Mouse (Mus musculus) adrenal gland, postnatal 10 days (tissue): ENCODE data around the gene Frat1. TPM values are rescaled to one million over a fixed set of nuclear protein-coding genes. Genes with fewer than 3 reads are reported as not detected.
"Not testable (repeated sequence)": the region's sequence is repeated elsewhere in the genome, so short reads cannot be mapped to it uniquely, and the experiment has no call there.

Experiments used
- DNase-seq: peaks from one replicate; pipeline ENCODE4 v3.0.0; 2021; ENCODE audit warnings: mixed read lengths
- total RNA-seq, 2 experiments: library from RNA; stranded (reverse); gene quantifications; 2 replicates each; pipeline ENCODE4 v1.2.3; 2021

Gene Frat1
- total RNA-seq, 2 experiments from 2014 or later, result 8.6 to 11.7 TPM

- DNase-seq, result no peak
Measured at GRCm38 (mm10) chr19:41844345-41844744, 14.6 kb downstream of the Frat1 start.

- peak; percentile 47 for DNase-seq
Measured at GRCm38 (mm10) chr19:41846366-41847090, 16.8 kb downstream of the Frat1 start.

GRCm38 (mm10) chr19:41847091-41847581 is 17.4 kb downstream of the Frat1 start:
- DNase-seq, result peak; percentile 66

GRCm38 (mm10) chr19:41847614-41847991 is 17.8 kb downstream of the Frat1 start:
- peak; percentile 60 for DNase-seq

GRCm38 (mm10) chr19:41847992-41848851 is 18.5 kb downstream of the Frat1 start, which contains the start of gene Frat2:
Gene Frat2, minus strand, starts transcription at chr19:41848132.
- peak; percentile 90 for DNase-seq

- DNase-seq, result no peak
Measured at GRCm38 (mm10) chr19:41850021-41850718, 20.4 kb downstream of the Frat1 start.

GRCm38 (mm10) chr19:41850719-41851543 is 21.2 kb downstream of the Frat1 start:
- no peak for DNase-seq

- no peak for DNase-seq
Measured at GRCm38 (mm10) chr19:41852423-41852822, 22.7 kb downstream of the Frat1 start.

- no peak for DNase-seq
Measured at GRCm38 (mm10) chr19:41857086-41857762, 27.5 kb downstream of the Frat1 start.

- no peak for DNase-seq
Measured at GRCm38 (mm10) chr19:41857816-41858310, 28.1 kb downstream of the Frat1 start.

GRCm38 (mm10) chr19:41866707-41867106 is 36.9 kb downstream of the Frat1 start:
- no peak for DNase-seq

- no peak for DNase-seq
Measured at GRCm38 (mm10) chr19:41869296-41869695, 39.5 kb downstream of the Frat1 start.

GRCm38 (mm10) chr19:41869946-41870345 is 40.2 kb downstream of the Frat1 start:
- not testable (repeated sequence) for DNase-seq

- DNase-seq, result no peak
Measured at GRCm38 (mm10) chr19:41872285-41872684, 42.5 kb downstream of the Frat1 start.

- no peak for DNase-seq
Measured at GRCm38 (mm10) chr19:41874356-41874755, 44.6 kb downstream of the Frat1 start.

GRCm38 (mm10) chr19:41881842-41882241 is 52.1 kb downstream of the Frat1 start:
- DNase-seq, result no peak
